Mouse (Mus musculus) T-helper 1 cell (primary cell): Measurements from ENCODE around the gene C1qb.

Experiments
- in situ Hi-C: fragments of 300-600 bp; cut with MboI, MseI; formaldehyde crosslinking; loops from one replicate; pipeline ENCODE4 v1.15.1; 2025; ENCODE audit warnings: high pct_unique_total_duplicates

Gene C1qb

DNA sequence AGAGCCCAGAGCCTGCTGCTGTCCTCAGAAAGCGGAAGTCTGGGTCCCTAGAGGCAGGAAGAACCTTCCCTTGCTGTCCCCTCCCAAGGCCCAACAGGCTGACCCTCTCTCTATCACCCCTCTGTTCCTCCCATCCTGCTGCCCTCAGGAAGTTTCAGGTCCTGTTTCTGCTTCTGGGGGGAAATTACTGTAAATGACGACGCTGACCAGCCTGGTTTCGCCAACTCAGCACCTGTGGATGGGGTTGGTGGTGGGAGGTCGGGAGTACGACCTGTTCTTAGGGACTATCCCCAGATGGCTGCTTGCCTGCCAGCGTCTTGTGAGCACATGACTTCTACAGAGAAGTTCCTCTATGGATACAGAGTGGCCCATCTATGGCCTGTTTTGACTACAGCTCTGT is at the start of gene C1qb:
Gene C1qb, minus strand, starts transcription at position 87 of the 400 bp plus-strand sequence.
- in situ Hi-C loops, result no loop called here

GRCm38 (mm10) chr4:136934746-136935613 is 49.0 kb upstream of the C1qb start:
- in situ Hi-C loops, result no loop called here

DNA sequence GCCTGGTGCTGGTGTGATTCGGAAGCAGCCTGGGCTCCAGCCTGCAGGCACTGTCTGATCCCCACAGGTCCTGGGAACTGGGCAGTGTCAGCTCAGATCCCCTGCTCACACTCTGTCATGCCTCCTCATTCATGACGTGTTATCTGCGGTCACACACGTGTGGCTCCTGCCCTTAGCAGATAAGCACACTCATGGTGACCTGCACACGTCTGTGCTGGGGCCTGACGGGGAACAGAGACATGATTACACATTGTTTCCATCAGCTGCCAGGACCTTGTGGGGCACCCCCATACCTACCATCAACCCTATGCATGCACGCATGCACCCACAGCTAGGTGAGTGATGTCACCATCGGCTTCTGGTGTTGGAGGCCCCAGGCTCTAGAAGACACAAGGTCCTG is 44.5 kb upstream of the C1qb start:
- in situ Hi-C loops, result no loop called here

- in situ Hi-C loops, result no loop called here
Measured at GRCm38 (mm10) chr4:136928928-136929327, 42.9 kb upstream of the C1qb start.

GRCm38 (mm10) chr4:136925804-136926203 is 39.8 kb upstream of the C1qb start:
- in situ Hi-C loops, result no loop called here

- in situ Hi-C loops, result no loop called here
Measured at GRCm38 (mm10) chr4:136924529-136924928, 38.5 kb upstream of the C1qb start.

- in situ Hi-C loops, result no loop called here
Measured at GRCm38 (mm10) chr4:136919526-136919925, 33.5 kb upstream of the C1qb start.

DNA sequence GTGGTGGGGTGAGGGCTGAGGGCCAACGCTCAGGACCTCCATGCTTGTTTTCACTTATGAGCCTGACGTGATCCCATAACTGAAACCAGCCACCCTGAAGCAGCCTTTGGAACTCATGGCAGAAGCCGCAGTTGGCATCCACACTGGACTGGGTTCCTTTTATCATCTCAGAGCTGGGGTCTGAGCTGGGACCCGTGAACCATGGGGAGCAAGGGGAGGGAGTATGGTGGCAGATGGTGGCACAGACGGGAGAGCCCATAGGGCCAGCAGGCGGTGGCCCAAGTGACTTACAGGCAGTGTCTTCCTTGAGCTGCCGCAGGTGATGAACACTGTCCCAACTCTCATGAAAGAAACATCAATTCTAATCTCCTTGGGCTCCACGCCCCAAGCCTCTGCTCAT is 32.8 kb upstream of the C1qb start:
- in situ Hi-C loops, result no loop called here

DNA sequence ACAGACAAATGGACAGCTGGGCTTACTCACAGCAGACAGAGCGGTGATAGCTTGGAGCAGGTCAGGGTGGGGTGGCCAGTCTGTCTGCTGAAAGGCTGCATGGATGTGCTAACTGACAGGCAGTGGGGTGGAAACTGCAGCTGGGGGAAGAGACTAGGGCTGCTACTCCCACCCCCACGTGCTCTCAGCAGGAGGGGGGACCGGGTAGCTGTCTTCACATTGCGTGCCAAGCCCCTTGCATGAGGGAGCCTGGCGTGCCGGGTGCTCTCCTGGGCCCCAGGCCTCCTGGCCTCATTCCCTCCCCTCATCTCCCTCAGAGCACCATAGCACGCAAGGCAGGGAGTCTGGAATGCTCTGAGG is 31.2 kb upstream of the C1qb start:
- in situ Hi-C loops, result no loop called here

DNA sequence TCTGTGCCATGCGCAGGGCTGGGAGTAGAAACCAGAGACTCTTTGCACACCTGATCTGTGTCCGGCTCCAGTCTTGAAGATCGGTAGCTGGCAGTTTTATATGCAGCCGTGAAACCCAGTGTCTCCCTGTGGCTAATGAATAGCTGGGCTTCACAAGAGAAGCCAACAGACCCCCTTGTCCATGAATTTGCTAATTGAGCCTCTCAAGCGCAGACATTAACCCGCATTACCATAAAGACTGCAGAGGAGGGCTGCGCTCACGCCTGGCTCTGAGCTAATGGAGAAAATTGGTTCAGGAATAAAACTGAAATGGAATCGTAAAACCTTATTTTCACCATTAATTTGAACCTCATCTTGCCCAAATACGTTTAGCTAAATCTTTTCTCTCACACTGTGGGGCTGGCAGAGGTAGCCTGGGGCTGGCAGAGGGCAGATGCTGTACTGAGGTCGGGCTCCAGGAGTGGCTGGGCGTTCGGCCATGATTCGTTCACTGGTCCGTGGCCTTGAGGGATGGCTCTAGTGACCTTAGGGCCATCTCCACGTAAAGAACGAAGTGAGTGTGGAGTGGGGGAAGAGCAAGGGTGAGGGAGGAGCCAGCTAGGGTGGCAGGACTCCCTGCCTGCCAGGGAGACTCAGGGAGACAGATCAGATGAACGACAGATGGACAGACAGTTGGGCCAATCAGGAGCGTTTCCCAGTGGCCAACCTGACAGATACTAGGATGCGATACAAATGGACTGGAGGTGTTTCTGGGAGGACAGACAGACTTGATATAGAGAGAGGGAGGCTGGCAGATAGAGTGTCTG is 30.6 kb upstream of the C1qb start:
- in situ Hi-C loops, result no loop called here

DNA sequence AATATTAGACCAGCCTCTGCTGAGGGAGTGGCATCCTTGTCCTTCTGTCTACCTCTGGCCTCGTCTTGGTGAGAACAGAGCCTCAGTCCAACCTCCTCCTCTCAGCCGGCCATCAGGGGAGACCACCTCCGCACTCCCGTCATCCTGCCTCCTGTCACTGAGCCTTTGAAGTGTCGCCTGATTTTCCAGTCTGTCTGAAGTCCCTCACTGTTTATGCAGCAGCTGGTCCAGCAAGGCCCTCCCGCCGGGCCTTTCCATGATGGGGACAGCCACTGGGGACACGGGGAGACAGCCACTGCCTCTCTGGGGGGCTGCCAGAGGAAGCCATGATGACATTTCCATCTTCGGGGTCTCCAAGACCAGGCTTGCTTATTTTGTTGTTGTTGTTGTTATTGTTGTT is 26.9 kb upstream of the C1qb start:
- in situ Hi-C loops, result no loop called here

GRCm38 (mm10) chr4:136911804-136912203 is 25.8 kb upstream of the C1qb start:
- in situ Hi-C loops, result no loop called here

GRCm38 (mm10) chr4:136911211-136911646 is 25.2 kb upstream of the C1qb start:
- in situ Hi-C loops, result no loop called here

- in situ Hi-C loops, result no loop called here
Measured at GRCm38 (mm10) chr4:136907809-136908208, 21.8 kb upstream of the C1qb start.

- in situ Hi-C loops, result no loop called here
Measured at GRCm38 (mm10) chr4:136907033-136907432, 21.0 kb upstream of the C1qb start.

DNA sequence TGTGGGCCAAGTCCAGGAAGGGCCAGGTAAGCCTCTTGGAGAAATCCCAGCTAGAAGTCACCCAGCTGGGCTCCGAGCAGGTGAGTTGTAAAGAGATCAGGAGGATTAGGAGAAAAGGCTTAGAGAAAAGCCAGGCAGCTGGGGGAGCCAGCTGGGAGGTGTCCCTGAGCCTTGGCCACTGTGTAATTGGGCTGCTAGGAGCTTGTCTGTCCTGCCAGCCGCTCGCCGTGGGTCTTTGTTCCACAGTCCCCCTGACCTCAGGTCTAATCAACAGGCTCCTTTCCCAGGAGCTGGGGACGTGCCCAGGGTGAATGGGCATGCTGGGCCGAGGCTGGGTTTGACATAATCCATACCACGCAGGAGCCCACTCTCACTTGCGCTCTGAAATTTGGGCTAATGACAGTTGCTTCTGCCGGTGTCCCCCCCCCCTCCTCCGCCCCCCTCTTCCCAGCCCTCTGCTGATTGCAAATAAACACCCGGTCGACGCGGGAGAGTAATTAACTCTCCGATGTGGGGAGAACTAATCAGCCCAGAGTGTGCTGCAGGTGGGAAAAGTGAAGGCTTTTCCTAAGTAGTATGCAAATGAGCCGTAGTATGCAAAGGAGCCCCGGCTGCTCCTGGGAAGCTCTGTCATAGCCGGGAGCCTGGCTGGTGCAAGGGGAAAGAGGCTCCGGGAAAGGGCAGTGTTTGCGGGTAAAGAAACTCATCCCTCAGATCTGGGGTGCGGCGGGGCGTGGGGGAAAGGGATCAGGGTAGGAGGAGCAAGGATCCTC is 19.0 kb upstream of the C1qb start:
- in situ Hi-C loops, result loop anchor here (5.0 kb wide), 1 partner anchor 167 kb away; no protein-coding TSS in a partner anchor

DNA sequence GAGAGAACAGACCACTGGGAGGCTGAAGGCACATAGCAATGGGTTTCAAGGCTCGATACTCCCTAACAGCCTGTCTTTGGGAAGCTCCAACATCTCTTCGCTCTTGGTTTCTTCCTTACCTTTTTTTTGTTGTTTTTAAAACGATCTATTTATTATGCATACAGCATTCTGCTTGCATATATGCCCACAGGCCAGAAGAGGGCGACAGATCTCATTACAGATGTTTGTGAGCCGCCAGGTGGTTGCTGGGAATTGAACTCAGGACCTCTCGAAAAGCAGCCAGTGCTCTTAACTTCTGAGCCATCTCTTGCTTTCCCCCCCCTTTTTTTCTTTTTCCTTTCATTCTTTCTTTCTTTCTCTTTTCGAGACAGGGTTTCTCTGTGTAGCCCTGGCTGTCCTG is 13.2 kb upstream of the C1qb start:
- in situ Hi-C loops, result loop anchor here (10.0 kb wide), 1 partner anchor 386 kb away; no protein-coding TSS in a partner anchor

DNA sequence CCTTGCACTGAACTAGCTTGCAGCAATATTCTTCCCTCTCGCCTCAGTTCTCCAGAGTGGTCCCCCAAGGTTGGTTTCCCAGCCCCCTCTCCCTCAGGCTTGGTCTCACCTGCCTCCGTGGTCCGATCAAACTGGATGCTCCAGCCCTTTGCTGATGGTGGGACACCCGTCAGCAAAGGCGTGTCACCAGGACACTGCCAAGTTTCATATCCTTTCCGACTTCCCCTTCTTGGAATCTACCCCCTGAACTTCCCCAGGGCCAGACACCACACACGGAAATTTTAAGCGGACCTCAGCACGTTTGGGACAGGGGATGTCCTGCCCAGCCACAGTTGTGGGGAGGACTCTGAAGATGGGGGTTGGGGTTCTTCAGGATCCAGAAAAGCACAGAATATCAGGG is 12.7 kb upstream of the C1qb start, which contains the start of gene C1qa:
Gene C1qa, minus strand, starts transcription at position 167 of the 400 bp plus-strand sequence.
- in situ Hi-C loops, result loop anchor here (10.0 kb wide), 1 partner anchor 386 kb away; no protein-coding TSS in a partner anchor

DNA sequence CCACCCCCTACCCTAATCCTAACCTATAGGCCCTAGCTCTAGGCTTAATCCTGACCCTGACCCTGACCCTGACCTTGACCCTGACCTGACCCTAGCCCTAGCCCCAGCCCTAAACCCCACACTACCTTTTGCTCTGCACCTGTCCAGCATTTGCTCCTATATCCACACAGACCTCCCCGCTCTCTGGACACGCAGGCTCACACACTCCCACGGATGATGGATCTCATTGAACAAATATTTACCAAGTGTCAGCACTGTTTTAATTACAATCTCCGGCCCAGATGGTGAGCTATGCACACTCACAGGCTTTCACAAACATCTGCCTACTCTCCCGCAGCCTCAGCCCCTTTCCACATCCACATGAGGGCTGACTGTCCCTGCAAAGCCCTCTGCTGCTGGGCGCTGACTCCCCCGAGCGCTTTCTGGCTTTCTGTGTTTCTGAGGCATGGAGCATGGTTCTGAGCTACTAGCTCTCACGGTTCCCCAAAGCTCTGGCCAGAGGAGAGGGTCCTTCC is 12.2 kb upstream of the C1qb start:
- in situ Hi-C loops, result loop anchor here (10.0 kb wide), 1 partner anchor 387 kb away; no protein-coding TSS in a partner anchor

- in situ Hi-C loops, result loop anchor here (10.0 kb wide), 1 partner anchor 388 kb away; no protein-coding TSS in a partner anchor
Measured at GRCm38 (mm10) chr4:136896461-136896860, 10.5 kb upstream of the C1qb start.

DNA sequence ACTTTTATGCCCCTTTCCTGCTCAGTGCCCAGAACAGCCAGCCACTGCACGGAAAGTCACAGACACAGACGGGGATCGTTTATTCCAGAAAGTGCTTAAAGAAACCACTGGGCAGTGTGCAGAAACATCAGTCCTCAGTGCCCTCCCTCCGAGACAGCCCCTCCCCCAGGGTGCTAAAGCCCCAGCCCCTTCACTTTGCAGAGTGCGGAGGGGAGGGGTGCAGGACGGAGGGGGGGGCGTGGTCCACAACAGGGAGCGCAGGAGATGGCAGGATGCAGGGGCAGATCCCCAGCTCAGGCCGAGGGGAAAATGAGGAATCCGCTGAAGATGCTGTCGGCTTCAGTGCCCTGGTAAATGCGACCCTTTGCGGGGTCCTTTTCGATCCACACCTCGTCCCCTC is 9.9 kb upstream of the C1qb start:
- in situ Hi-C loops, result loop anchor here (10.0 kb wide), 1 partner anchor 389 kb away; no protein-coding TSS in a partner anchor
